Mouse (Mus musculus): ENCODE data around the gene Timm44. TPM values are rescaled to one million over a fixed set of nuclear protein-coding genes. Genes with fewer than 3 reads are reported as not detected.

Gene Timm44
- polyA plus RNA-seq, 1 experiment from 2014 or later = 74.6 TPM

- no peaks in the 10 kb centered on the region for H3K36me3 ChIP-seq (ENCODE audit: control insufficient read depth, insufficient read depth, low read length)
- peak overlapping the region; percentile 98 for H3K4me2 ChIP-seq (ENCODE audit: low read depth, low read length)
- peaks cover 11% of the 10 kb centered on the region; the same call in 1 of the 2 replicates for H3K27me3 ChIP-seq (replicated peaks; ENCODE audit: control insufficient read depth, insufficient read depth, low read length)
- peak; percentile 81 for ATAC-seq
- H3K4me3 ChIP-seq (ENCODE audit: low read length) = peak overlapping the region; percentile 58
- H3K4me1 ChIP-seq (ENCODE audit: control insufficient read depth, insufficient read depth, low read length) = peaks cover 42% of the 10 kb centered on the region
- H3K9me3 ChIP-seq (ENCODE audit: control insufficient read depth, low read length) = peaks cover 2% of the 10 kb centered on the region; the same call in 1 of the 2 replicates
- 8% methylated on average over 33 of the region's 33 CpGs for WGBS
- peak overlapping the region; percentile 72 for H3K9ac ChIP-seq (ENCODE audit: low read depth, low read length)
- H3K27ac ChIP-seq (ENCODE audit: low read length) = peak overlapping the region; percentile 83
These were observed 61.4 kb downstream of the Timm44 start for GRCm38 (mm10) chr8:4214006-4214980.

GRCm38 (mm10) chr8:4213210-4214005 is 62.3 kb downstream of the Timm44 start:
- H3K9me3 ChIP-seq (ENCODE audit: control insufficient read depth, low read length) = peaks cover 3% of the 10 kb centered on the region; the same call in 1 of the 2 replicates
- peak overlapping the region; percentile 83 for H3K27ac ChIP-seq (ENCODE audit: low read length)
- H3K9ac ChIP-seq (ENCODE audit: low read depth, low read length) = peak overlapping the region; percentile 72
- peaks cover 11% of the 10 kb centered on the region; the same call in 1 of the 2 replicates for H3K27me3 ChIP-seq (replicated peaks; ENCODE audit: control insufficient read depth, insufficient read depth, low read length)
- WGBS = 5% methylated on average over 18 of the region's 18 CpGs
- H3K4me1 ChIP-seq (ENCODE audit: control insufficient read depth, insufficient read depth, low read length) = peaks cover 42% of the 10 kb centered on the region
- H3K4me3 ChIP-seq (ENCODE audit: low read length) = peak overlapping the region; percentile 58
- H3K4me2 ChIP-seq (ENCODE audit: low read depth, low read length) = peak overlapping the region; percentile 98
- ATAC-seq = peak; percentile 74
- no peaks in the 10 kb centered on the region for H3K36me3 ChIP-seq (ENCODE audit: control insufficient read depth, insufficient read depth, low read length)

GRCm38 (mm10) chr8:4212809-4213209 is 62.9 kb downstream of the Timm44 start:
- ATAC-seq = peak; percentile 14
- WGBS = under 1% methylated on average over 25 of the region's 25 CpGs

GRCm38 (mm10) chr8:4211097-4211496 is 64.6 kb downstream of the Timm44 start:
- 79% methylated on average over 6 of the region's 6 CpGs for WGBS
- Histone ChIP-seq H3K4me3 (ENCODE audit: low read length) (no peak overlapping the region), H3K9ac (ENCODE audit: low read depth, low read length) (no peak overlapping the region), H3K9me3 (ENCODE audit: control insufficient read depth, low read length) (peaks cover 3% of the 10 kb centered on the region; the same call in 1 of the 2 replicates), H3K27ac (ENCODE audit: low read length) (no peak overlapping the region), H3K36me3 (ENCODE audit: control insufficient read depth, insufficient read depth, low read length) (no peaks in the 10 kb centered on the region), H3K4me1 (ENCODE audit: control insufficient read depth, insufficient read depth, low read length) (peaks cover 50% of the 10 kb centered on the region), H3K4me2 (ENCODE audit: low read depth, low read length) (no peak overlapping the region), H3K27me3 (replicated peaks; ENCODE audit: control insufficient read depth, insufficient read depth, low read length) (peaks cover 5% of the 10 kb centered on the region; the same call in 1 of the 2 replicates)
- no peak for ATAC-seq

More at GRCm38 (mm10) chr8:4212809-4213209, 62.9 kb downstream of the Timm44 start:
- peak overlapping the region; percentile 83 for H3K27ac ChIP-seq (ENCODE audit: low read length)
- peaks cover 3% of the 10 kb centered on the region; the same call in 1 of the 2 replicates for H3K9me3 ChIP-seq (ENCODE audit: control insufficient read depth, low read length)
- H3K36me3 ChIP-seq (ENCODE audit: control insufficient read depth, insufficient read depth, low read length) = no peaks in the 10 kb centered on the region
- H3K27me3 ChIP-seq (replicated peaks; ENCODE audit: control insufficient read depth, insufficient read depth, low read length) = peaks cover 10% of the 10 kb centered on the region; the same call in 1 of the 2 replicates
- H3K4me3 ChIP-seq (ENCODE audit: low read length) = peak overlapping the region; percentile 58
- H3K4me2 ChIP-seq (ENCODE audit: low read depth, low read length) = peak overlapping the region; percentile 98
- H3K4me1 ChIP-seq (ENCODE audit: control insufficient read depth, insufficient read depth, low read length) = peaks cover 42% of the 10 kb centered on the region
- H3K9ac ChIP-seq (ENCODE audit: low read depth, low read length) = peak overlapping the region; percentile 72

Other genes with a start within 250 kb of the Timm44 start
- 0.21 TPM in 1 of 2 replicates, not detected in the other for gene Cd209f, start 170.1 kb downstream of the Timm44 start, polyA plus RNA-seq (2015; fragmentation: Nextera tagmentation; extraction: Ambion mirVana)
- not detected in 2 replicates for gene Cd209g, start 141.8 kb downstream of the Timm44 start, polyA plus RNA-seq (2015; fragmentation: Nextera tagmentation; extraction: Ambion mirVana)
- gene Evi5l, start 109.3 kb downstream of the Timm44 start, polyA plus RNA-seq (2015; fragmentation: Nextera tagmentation; extraction: Ambion mirVana) = 19.1 and 19.2 TPM in 2 replicates
- gene Prr36, start 58.5 kb downstream of the Timm44 start, polyA plus RNA-seq (2015; fragmentation: Nextera tagmentation; extraction: Ambion mirVana) = 2.8 and 3.2 TPM in 2 replicates
- gene Lrrc8e, start 49.1 kb downstream of the Timm44 start, polyA plus RNA-seq (2015; fragmentation: Nextera tagmentation; extraction: Ambion mirVana) = 2.6 and 2.8 TPM in 2 replicates
- gene Map2k7, start 37.2 kb downstream of the Timm44 start, polyA plus RNA-seq (2015; fragmentation: Nextera tagmentation; extraction: Ambion mirVana) = 17.8 and 18.8 TPM in 2 replicates
- 0.64 and 0.70 TPM in 2 replicates for gene Gm49320, start 37.0 kb downstream of the Timm44 start, polyA plus RNA-seq (2015; fragmentation: Nextera tagmentation; extraction: Ambion mirVana)
- gene Tgfbr3l, start 27.7 kb downstream of the Timm44 start, polyA plus RNA-seq (2015; fragmentation: Nextera tagmentation; extraction: Ambion mirVana) = 2.4 and 2.9 TPM in 2 replicates
- 38.9 and 43.5 TPM in 2 replicates for gene Snapc2, start 22.8 kb downstream of the Timm44 start, polyA plus RNA-seq (2015; fragmentation: Nextera tagmentation; extraction: Ambion mirVana)
- gene Ctxn1, start 16.6 kb downstream of the Timm44 start, polyA plus RNA-seq (2015; fragmentation: Nextera tagmentation; extraction: Ambion mirVana) = 52.8 and 55.0 TPM in 2 replicates
- gene Ccl25, start 49.3 kb upstream of the Timm44 start, polyA plus RNA-seq (2015; fragmentation: Nextera tagmentation; extraction: Ambion mirVana) = 142 and 168 TPM in 2 replicates
- 162 and 177 TPM in 2 replicates for gene Elavl1, start 49.5 kb upstream of the Timm44 start, polyA plus RNA-seq (2015; fragmentation: Nextera tagmentation; extraction: Ambion mirVana)
- 14.9 and 17.0 TPM in 2 replicates for gene Cers4, start 217.1 kb upstream of the Timm44 start, polyA plus RNA-seq (2015; fragmentation: Nextera tagmentation; extraction: Ambion mirVana)

Data from intestine, embryonic 16.5 days (tissue).